Mouse (Mus musculus) heart, postnatal 0 days (tissue): Measurements from ENCODE around the gene Memo1.

Source experiments
- CTCF ChIP-seq: IDR thresholded peaks from 2 replicates; pipeline ENCODE4 v1.5.1; 2016; ENCODE audit warnings: antibody characterized with exemption, control low read depth, low read depth
- EP300 ChIP-seq: IDR thresholded peaks from 2 replicates; pipeline ENCODE4 v1.6.1; 2016; ENCODE audit warnings: antibody characterized with exemption, low read depth

- TF ChIP-seq CTCF (no peak), EP300 (no peak)
These were observed 5.1 kb downstream of the Memo1 start for GRCm38 (mm10) chr17:74290198-74290597.
